Comparison of ENCODE assay signal across 10 mouse cellular contexts in the genomic region with DNA sequence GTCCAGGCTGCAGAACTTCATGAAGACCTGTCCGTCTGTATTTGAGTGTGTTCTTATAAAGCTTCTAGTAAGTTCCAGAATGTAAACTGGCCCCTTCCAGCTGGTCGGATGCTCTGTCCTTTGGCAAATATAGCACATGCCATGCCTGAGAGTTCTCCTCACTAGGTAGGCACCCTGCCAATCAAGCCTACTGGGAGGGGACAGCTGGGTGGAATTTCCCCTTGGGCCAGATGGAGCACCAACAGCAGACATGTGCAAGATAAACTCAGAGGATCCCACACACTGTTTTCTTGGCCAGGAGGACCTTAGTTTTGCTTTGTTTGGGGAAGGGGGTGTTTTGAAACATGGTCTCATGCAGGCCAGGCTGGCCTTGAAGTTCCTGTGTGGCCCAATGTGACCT. TPM values are rescaled to one million over a fixed set of nuclear protein-coding genes. Genes with fewer than 3 reads are reported as not detected.
DNase-seq lines count a peak whose midpoint lies in the region; ATAC-seq lines count a peak whose summit lies in the region.
"Had no signal": no experiment of that assay in that cellular context is flagged by ENCODE, and none has a peak within 500 bp of the region (broad histone marks: within the 10 kb centered on the region; RNA-seq: fewer than 3 reads in every experiment).

No protein-coding gene starts in this region.

- no peaks in the 10 kb centered on the region for H3K36me3 ChIP-seq in midbrain, embryonic 15.5 days (replicated peaks)
- H3K36me3 ChIP-seq: stomach, embryonic 15.5 days had no signal

- H3K4me1 ChIP-seq in midbrain, embryonic 15.5 days, result no peaks in the 10 kb centered on the region
- H3K4me1 ChIP-seq: stomach, embryonic 15.5 days had no signal

- H3K9me3 ChIP-seq in midbrain, embryonic 15.5 days, result no peaks in the 10 kb centered on the region
- H3K9me3 ChIP-seq: stomach, embryonic 15.5 days had no signal

- H3K27me3 ChIP-seq in midbrain, embryonic 15.5 days (replicated peaks), result no peaks in the 10 kb centered on the region
- H3K27me3 ChIP-seq: stomach, embryonic 15.5 days had no signal

- ATAC-seq in midbrain, embryonic 15.5 days (replicated peaks), result no peak
- ATAC-seq: CD4-positive, CD25-positive, alpha-beta regulatory T cell, adult 4 months had no signal

- H3K4me3 ChIP-seq in midbrain, embryonic 15.5 days, result no peak overlapping the region
- H3K4me3 ChIP-seq: stomach, embryonic 15.5 days had no signal

- 83% methylated on average over 2 of the region's 2 CpGs for WGBS in midbrain, embryonic 15.5 days

- H3K4me2 ChIP-seq in midbrain, embryonic 15.5 days, result no peak overlapping the region
- H3K4me2 ChIP-seq: stomach, embryonic 15.5 days had no signal

- no peak overlapping the region for H3K9ac ChIP-seq in midbrain, embryonic 15.5 days
- H3K9ac ChIP-seq: stomach, embryonic 15.5 days had no signal

- H3K27ac ChIP-seq in midbrain, embryonic 15.5 days, result no peak overlapping the region
- H3K27ac ChIP-seq: stomach, embryonic 15.5 days had no signal

- peak; percentile 35 for DNase-seq in cerebellum, adult 9-11 months
- DNase-seq in cerebellum, postnatal 14 days, result no peak
- peak; percentile 66 to 77 for DNase-seq in right cerebral cortex, postnatal 10 days (ENCODE audit: low spot score in 2 of 2)
- DNase-seq in right cerebral cortex, postnatal 36 days (ENCODE audit: low spot score in 2 of 2), result no peak
- DNase-seq in layer of hippocampus, adult 11-12 months (ENCODE audit: low spot score), result peak; percentile 75
- DNase-seq in testis, postnatal 14 days (ENCODE audit: low spot score), result peak; percentile 47
- no peak for DNase-seq in frontal cortex, postnatal 25 days (ENCODE audit: low spot score in 2 of 2)

RNA-seq across cellular contexts. Expression of a gene that starts 23.9 kb away (rescaled TPM):
- polyA plus RNA-seq in midbrain, embryonic 15.5 days (2015; fragmentation: Nextera tagmentation; extraction: Ambion mirVana), result 55.3 and 67.1 TPM in 2 replicates
- polyA plus RNA-seq: CD4-positive, CD25-positive, alpha-beta regulatory T cell, adult 4 months had no signal

Comparison
In these comparisons a context has a peak if more than half of its experiments do, and no peak if none do; other contexts are left out.
1. DNase-seq: peak in cerebellum, adult 9-11 months (single experiment), right cerebral cortex, postnatal 10 days (2 of 2), layer of hippocampus, adult 11-12 months (single experiment) and testis, postnatal 14 days (single experiment); none in cerebellum, postnatal 14 days (0 of 2), right cerebral cortex, postnatal 36 days (0 of 2) and frontal cortex, postnatal 25 days (0 of 2).